Mouse (Mus musculus) bone marrow macrophage, adult 2 months (primary cell): ENCODE data around the gene Slc25a10.

Experiments
- CTCF ChIP-seq: IDR thresholded peaks from 2 replicates; pipeline ENCODE4 v1.5.1; 2012; ENCODE audit warnings: low read depth, mild to moderate bottlenecking, low read length, moderate library complexity
- POLR2A ChIP-seq: IDR thresholded peaks from 2 replicates; pipeline ENCODE4 v1.6.1; 2012; ENCODE audit warnings: mild to moderate bottlenecking, low read depth, low read length, borderline replicate concordance

GRCm38 (mm10) chr11:120500357-120500756 lies 8.7 kb downstream of the Slc25a10 start:
- no peak for TF ChIP-seq CTCF
- no peak for TF ChIP-seq POLR2A
